Mouse (Mus musculus) midbrain, postnatal 0 days (tissue): ENCODE results near the gene Celf5. TPM values are rescaled to one million over a fixed set of nuclear protein-coding genes. Genes with fewer than 3 reads are reported as not detected.

Source experiments
- ATAC-seq: fragments of 200-750 bp; cut with Nextera tagmentation; 2 replicates; pipeline ENCODE4 v1.8.0; 2017; ENCODE audit warnings: moderate number of reproducible peaks, mild to moderate bottlenecking, moderate TSS enrichment, moderate library complexity; ENCODE audit not compliant: low FRiP score
- DNase-seq: peaks from one replicate; pipeline ENCODE4 v3.0.0-alpha.2; 2015; ENCODE audit warnings: low spot score
- H3K27ac ChIP-seq: fragments of 300-500 bp; sonication (generic); 2 replicates; pipeline ENCODE4 v1.5.1; 2014; ENCODE audit warnings: low read depth, mild to moderate bottlenecking, low read length, mixed read lengths
- H3K27me3 ChIP-seq: fragments of 300-500 bp; sonication (generic); 2 replicates; pipeline ENCODE4 v1.6.1; 2014; ENCODE audit warnings: low read length, control low read depth, mixed read lengths; ENCODE audit not compliant: insufficient read depth
- H3K36me3 ChIP-seq: fragments of 300-500 bp; sonication (generic); 2 replicates; pipeline ENCODE4 v1.6.1; 2014; ENCODE audit warnings: low read length, control low read depth, mixed read lengths; ENCODE audit not compliant: insufficient read depth
- H3K4me1 ChIP-seq: fragments of 300-500 bp; sonication (generic); 2 replicates; pipeline ENCODE4 v1.6.1; 2014; ENCODE audit warnings: mild to moderate bottlenecking, control low read depth, antibody characterized with exemption, low read length, mixed read lengths; ENCODE audit not compliant: insufficient read depth
- H3K4me2 ChIP-seq: fragments of 300-500 bp; sonication (generic); 2 replicates; pipeline ENCODE4 v1.6.1; 2014; ENCODE audit warnings: low read depth, mild to moderate bottlenecking, low read length, mixed read lengths; ENCODE audit not compliant: poor library complexity, severe bottlenecking
- H3K4me3 ChIP-seq: fragments of 300-500 bp; sonication (generic); 2 replicates; pipeline ENCODE4 v1.5.1; 2014; ENCODE audit warnings: low read depth, mild to moderate bottlenecking, low read length, moderate library complexity
- H3K9ac ChIP-seq: fragments of 300-500 bp; sonication (generic); replicated peaks from 2 replicates; pipeline ENCODE4 v1.6.1; 2014; ENCODE audit warnings: mild to moderate bottlenecking, low read length, moderate library complexity, mixed read lengths; ENCODE audit not compliant: poor library complexity, severe bottlenecking
- H3K9me3 ChIP-seq: fragments of 300-500 bp; sonication (generic); 2 replicates; pipeline ENCODE4 v1.6.1; 2016; ENCODE audit warnings: low read length, control low read depth
- CTCF ChIP-seq: IDR thresholded peaks from 2 replicates; pipeline ENCODE4 v1.5.1; 2016; ENCODE audit warnings: antibody characterized with exemption, mild to moderate bottlenecking
- WGBS: fragments of 180-500 bp; shearing (Covaris S2); extraction: QIAGEN DNeasy Blood & Tissue Kit; methylation state at CpG from one replicate; pipeline ENCODE4 v1.1.7; 2014; 5-methylcytosine and 5-hydroxymethylcytosine counted together
- polyA plus RNA-seq: library from polyadenylated mRNA; unstranded; fragments of >200 nt; fragmentation: Nextera tagmentation; extraction: Ambion mirVana; gene quantifications from 2 replicates; pipeline ENCODE4 v1.2.1, GENCODE M21; 2015
- total RNA-seq: library from RNA; depleted of rRNA; stranded (reverse); fragments of >200 nt; gene quantifications from 2 replicates; pipeline ENCODE4 v1.2.3, GENCODE M21; 2014

The Celf5 gene
- total and polyA plus RNA-seq, 2 experiments from 2014 or later: 74.0 to 142 TPM

DNA sequence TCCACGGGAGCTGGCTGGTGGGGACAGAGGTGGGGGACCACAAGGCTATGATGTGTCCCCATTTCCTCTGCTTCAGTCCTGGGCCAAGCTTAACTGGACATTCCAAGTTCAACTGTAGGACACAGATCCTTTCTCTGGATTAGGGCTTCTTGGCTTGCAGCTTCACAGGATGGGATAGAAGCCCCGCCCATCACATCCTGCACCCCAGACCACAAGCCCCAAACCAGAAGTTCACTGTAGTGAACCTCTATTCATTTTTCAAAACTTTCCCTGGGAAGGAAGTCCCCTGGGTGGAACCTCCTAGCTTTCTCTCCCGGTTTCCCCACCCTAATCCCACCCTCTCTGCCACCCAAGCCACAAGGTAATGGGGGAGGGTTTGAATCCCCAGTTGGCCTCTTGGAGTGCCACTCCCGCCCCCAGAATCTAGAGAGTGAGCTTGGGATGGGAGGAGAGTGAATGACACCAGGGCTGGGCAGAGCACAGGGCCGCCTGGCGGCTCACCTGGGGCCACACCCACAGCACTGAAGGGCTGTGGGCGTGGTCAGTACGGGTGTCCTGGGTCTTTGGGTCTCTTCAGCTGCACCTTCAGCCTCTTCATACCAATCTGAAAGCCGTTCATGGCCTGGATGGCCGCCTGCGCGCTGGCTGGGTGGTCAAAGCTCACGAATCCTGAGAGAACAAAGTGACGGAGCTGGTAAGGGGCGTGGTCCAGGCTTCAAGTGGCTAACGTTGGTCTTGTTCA is 20.7 kb downstream of the Celf5 start:
- ATAC-seq: no peak
- H3K4me3 ChIP-seq: no peak overlapping the region
- H3K27me3 ChIP-seq: 0 out of 2 replicates have a peak, but pooled peaks cover 2% of the 10 kb centered on the region
- no peak for TF ChIP-seq CTCF
- 15% methylated on average over 16 of the region's 16 CpGs for WGBS
- H3K9ac ChIP-seq: no peak overlapping the region
- H3K9me3 ChIP-seq: no peaks in the 10 kb centered on the region
- H3K4me1 ChIP-seq: no peaks in the 10 kb centered on the region
- no peak overlapping the region for H3K4me2 ChIP-seq
- H3K36me3 ChIP-seq: peaks cover 25% of the 10 kb centered on the region
- DNase-seq: no peak
- no peak overlapping the region for H3K27ac ChIP-seq

DNA sequence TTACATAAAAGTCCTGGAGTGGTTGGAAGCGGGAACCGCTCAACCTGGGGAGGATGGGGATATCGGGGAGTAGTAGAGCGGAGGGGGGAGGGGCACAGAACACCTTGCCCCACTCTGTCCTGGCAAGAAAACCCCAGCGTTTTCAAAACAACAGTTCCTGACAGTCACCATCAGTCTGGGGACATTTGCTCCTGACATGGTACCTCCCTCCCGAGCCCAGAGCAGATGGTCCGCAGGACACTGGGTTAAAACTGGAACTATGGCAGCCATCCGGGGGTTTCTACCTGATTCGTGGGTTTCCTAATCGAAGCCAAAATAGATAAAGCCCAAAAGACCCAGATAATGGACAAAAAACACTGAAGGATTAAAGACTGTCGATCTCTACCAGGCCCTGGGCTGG is 21.6 kb downstream of the Celf5 start:
- no peak for DNase-seq
- Histone ChIP-seq H3K4me2 (no peak overlapping the region), H3K4me3 (no peak overlapping the region), H3K9me3 (no peaks in the 10 kb centered on the region), H3K4me1 (no peaks in the 10 kb centered on the region), H3K9ac (no peak overlapping the region), H3K27me3 (0 out of 2 replicates have a peak, but pooled peaks cover 2% of the 10 kb centered on the region), H3K36me3 (peaks cover 18% of the 10 kb centered on the region), H3K27ac (no peak overlapping the region)
- WGBS: 45% methylated on average over 11 of the region's 11 CpGs
- TF ChIP-seq CTCF: no peak
- no peak for ATAC-seq

DNA sequence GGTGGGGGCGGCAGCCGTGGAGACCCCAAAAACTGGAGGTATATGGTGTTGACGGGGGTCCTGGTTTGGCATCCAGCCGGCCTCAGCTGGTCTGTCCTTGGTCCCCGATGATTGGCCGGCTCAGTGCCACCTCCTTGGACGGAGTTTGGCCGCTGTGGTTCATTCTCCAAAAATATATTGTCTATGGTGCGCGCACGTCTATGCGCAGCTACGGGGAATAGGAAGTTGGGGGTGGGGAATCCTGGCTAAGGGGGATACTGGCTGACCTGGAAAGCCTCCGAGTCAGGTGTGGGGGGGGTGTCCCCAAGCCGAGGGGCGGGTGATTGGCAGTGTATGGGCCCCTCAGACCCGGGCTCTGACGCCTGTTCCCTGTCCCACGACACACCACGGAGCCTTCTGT is 22.0 kb downstream of the Celf5 start:
- H3K4me2 ChIP-seq: no peak overlapping the region
- H3K9me3 ChIP-seq: no peaks in the 10 kb centered on the region
- no peak overlapping the region for H3K4me3 ChIP-seq
- no peak overlapping the region for H3K27ac ChIP-seq
- H3K27me3 ChIP-seq: 0 out of 2 replicates have a peak, but pooled peaks cover 2% of the 10 kb centered on the region
- H3K9ac ChIP-seq: no peak overlapping the region
- 31% methylated on average over 20 of the region's 20 CpGs for WGBS
- ATAC-seq: no peak
- H3K36me3 ChIP-seq: peaks cover 14% of the 10 kb centered on the region; the same call in 1 of the 2 replicates
- no peak for DNase-seq
- H3K4me1 ChIP-seq: no peaks in the 10 kb centered on the region
- TF ChIP-seq CTCF: no peak

DNA sequence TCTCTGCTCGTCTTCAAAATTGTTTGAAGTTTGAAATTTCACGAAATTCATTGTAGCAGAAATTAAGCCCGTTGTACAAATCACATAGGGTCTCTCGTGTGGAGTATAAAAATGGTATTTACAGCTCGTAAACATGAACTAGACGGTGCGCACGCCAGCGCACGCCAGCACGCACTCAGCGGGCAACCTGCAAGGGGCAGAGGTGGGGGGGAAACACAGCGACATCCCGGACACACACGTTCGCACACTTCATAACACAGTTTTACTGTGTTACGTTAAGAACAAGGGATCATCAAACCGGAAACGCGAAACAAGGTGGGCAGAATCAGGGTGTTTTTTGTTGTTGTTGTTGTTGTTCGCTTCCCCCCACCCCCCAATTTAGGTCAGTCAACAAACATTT is 23.1 kb downstream of the Celf5 start:
- 70% methylated on average over 21 of the region's 21 CpGs for WGBS
- Histone ChIP-seq H3K27me3 (peaks cover 5% of the 10 kb centered on the region; the same call in 1 of the 2 replicates), H3K9me3 (no peaks in the 10 kb centered on the region), H3K36me3 (peaks cover 14% of the 10 kb centered on the region; the same call in 1 of the 2 replicates), H3K27ac (no peak overlapping the region), H3K4me2 (no peak overlapping the region), H3K4me3 (no peak overlapping the region), H3K9ac (no peak overlapping the region), H3K4me1 (no peaks in the 10 kb centered on the region)
- no peak for DNase-seq
- no peak for ATAC-seq
- TF ChIP-seq CTCF: no peak

DNA sequence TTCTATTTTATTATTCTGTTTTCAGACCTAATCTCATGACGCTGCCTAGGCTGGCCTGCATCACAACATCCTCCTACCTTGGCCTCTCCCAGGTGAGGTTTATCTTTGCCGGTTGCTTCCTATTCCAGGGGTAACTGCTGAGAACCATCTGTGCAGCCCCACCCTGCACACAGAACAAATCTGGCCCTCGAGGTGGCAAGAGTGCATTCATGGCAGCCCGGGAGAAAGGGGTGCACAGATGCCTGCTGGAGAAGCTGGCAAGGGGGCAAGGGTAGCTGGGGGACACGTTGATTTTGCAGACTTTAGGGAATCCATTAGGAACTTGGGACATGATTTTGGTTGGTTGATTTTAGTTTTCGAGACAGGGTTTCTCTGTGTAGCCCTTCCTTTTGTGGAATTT is 24.2 kb downstream of the Celf5 start:
- no peak for ATAC-seq
- H3K27me3 ChIP-seq: peaks cover 12% of the 10 kb centered on the region
- no peak overlapping the region for H3K9ac ChIP-seq
- peaks cover 7% of the 10 kb centered on the region; the same call in 1 of the 2 replicates for H3K36me3 ChIP-seq
- H3K4me3 ChIP-seq: no peak overlapping the region
- no peaks in the 10 kb centered on the region for H3K9me3 ChIP-seq
- no peaks in the 10 kb centered on the region for H3K4me1 ChIP-seq
- H3K27ac ChIP-seq: no peak overlapping the region
- no peak overlapping the region for H3K4me2 ChIP-seq
- TF ChIP-seq CTCF: no peak
- DNase-seq: no peak
- 82% methylated on average over 6 of the region's 6 CpGs for WGBS

DNA sequence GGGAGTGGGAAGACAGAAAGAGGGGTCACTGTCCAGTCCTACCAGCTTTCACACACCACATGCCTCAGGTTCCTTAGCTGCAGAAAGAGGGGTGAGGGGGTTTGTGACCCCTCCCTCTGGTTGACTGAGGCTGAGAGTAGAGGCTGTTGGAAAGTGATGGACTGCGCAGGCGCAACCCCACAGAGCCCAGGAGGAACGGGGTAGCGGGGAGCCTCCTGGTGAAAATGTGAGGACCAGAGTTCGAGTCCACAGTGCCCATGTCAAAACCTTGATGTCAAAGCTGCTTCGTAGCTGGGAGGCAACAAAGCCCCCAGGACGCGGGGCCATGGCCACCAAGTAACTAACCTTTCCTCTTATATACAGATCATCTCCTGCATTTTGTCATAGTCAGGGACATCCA is 24.9 kb downstream of the Celf5 start:
- Histone ChIP-seq H3K4me2 (no peak overlapping the region), H3K4me3 (no peak overlapping the region), H3K9me3 (no peaks in the 10 kb centered on the region), H3K4me1 (no peaks in the 10 kb centered on the region), H3K36me3 (peaks cover 7% of the 10 kb centered on the region; the same call in 1 of the 2 replicates), H3K9ac (no peak overlapping the region), H3K27ac (no peak overlapping the region), H3K27me3 (peaks cover 18% of the 10 kb centered on the region)
- 93% methylated on average over 8 of the region's 8 CpGs for WGBS
- DNase-seq (no peak), ATAC-seq (no peak)
- TF ChIP-seq CTCF: no peak
